Mouse (Mus musculus): ENCODE results near the gene Slc13a5.

DNA sequence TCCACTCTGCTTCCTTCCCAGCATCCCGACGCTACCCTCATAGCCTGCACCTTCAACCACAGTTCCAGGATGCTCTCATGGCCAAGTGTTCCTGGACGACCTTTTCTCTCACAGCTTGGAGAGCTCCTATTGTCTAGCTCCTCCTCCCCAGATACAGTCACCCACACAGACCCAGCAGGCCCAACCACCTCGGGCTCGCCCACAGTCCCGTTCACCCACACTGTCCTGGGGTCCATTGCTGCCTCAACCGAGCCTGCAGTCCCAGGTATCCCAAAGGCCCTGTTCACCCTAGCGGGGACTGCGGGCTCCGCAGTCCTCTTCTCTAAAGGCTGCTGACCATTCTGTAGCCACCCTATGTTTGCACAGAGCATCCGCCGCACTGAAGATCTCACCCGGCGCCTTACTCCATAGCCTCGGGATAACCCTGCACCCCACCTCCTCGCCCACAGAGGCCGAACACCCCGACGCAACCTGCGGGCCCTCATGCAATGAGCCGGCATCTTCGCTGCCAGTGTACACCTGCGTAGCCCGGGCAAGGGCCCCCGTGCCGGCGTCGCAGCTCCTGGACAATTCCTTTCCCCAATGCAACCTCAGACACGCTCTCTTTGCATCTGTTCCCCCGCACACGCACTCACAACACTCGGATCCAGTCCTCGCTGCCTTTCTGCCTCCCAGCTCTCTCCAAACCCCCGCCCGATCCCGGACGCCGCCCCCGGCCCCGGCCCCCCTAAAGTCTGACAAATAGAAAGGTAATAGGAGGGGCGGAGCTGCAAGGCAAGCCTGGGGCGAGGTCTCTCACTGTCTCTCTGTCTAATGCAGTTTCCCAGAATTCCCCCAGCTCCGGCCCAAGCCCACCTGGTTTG is 60.5 kb downstream of the Slc13a5 start, which contains the start of gene Gm43951:
- no peak for TF ChIP-seq CTCF (IDR thresholded peaks at IDR 0.05; ENCODE audit: extremely low read depth, insufficient read length, insufficient replicate concordance, low read depth, low read length)
- TF ChIP-seq POLR2A (IDR thresholded peaks at IDR 0.05; ENCODE audit: low read depth, low read length): no peak

Measured in small intestine, adult 2 months (tissue).